Mouse (Mus musculus) Patski (cell line): ENCODE data around the gene Exosc1. TPM values are rescaled to one million over a fixed set of nuclear protein-coding genes. Genes with fewer than 3 reads are reported as not detected.
"Not testable (repeated sequence)": the region's sequence is repeated elsewhere in the genome, so short reads cannot be mapped to it uniquely, and the experiment has no call there.

Experiments
- ATAC-seq: fragments of 100-300 bp; one replicate; pipeline ENCODE4 v1.8.0; 2021
- CTCF ChIA-PET: fragments of 350-600 bp; sonication (Branson Sonifier 250); formaldehyde crosslinking; loops from one replicate; lab custom pipeline; 2022; ENCODE audit warnings: inconsistent platforms; lab: Charles Lee
- POLR2A ChIA-PET: fragments of 350-600 bp; sonication (Branson Sonifier 250); formaldehyde crosslinking; loops from one replicate; lab custom pipeline; 2022; ENCODE audit warnings: antibody characterized with exemption, inconsistent platforms; lab: Charles Lee
- DNase-seq: peaks from one replicate; pipeline ENCODE4 v3.0.0-alpha.2; 2011; ENCODE audit warnings: low read depth, low spot score
- H3K27me3 ChIP-seq: fragments of 371-371 bp; one replicate; pipeline ENCODE4 v1.5.1; 2021
- CTCF ChIP-seq: fragments of 100-300 bp; IDR thresholded peaks from one replicate; pipeline ENCODE4 v1.5.1; 2021
- in situ Hi-C: fragments of 300-500 bp; cut with MboI; formaldehyde crosslinking; loops from 3 replicates; pipeline ENCODE4 v1.11.1; 2018; ENCODE audit warnings: low pct_unique_long_range_greater_than_20kb, mixed read lengths
- polyA plus RNA-seq: library from polyadenylated mRNA; unstranded; gene quantifications from one replicate; pipeline ENCODE4 v1.2.3, GENCODE M21; 2021

The Exosc1 gene
- polyA plus RNA-seq, 1 experiment from 2014 or later = 47.2 TPM

DNA sequence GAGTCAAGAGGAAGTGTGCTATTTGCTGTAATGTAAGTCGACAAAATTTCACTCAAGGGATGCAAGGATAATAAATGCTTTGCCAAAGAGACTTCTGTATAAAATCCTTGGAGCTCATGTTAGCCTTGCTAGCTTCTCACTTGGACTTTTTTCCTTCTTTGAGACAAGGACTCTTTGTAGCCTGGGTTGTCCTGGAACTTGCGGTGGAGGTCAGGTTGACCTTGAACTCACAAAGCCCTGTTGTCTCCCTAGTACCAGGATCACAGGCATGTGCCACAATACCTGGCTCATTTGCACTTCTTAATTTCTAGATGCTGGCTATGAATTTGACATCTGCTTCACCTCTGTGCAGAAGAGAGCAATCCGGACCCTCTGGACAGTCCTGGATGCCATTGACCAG, 17.9 kb downstream of the Exosc1 start:
- ChIA-PET CTCF (no interaction called here), POLR2A (no interaction called here)
- DNase-seq = no peak
- no peak for TF ChIP-seq CTCF
- ATAC-seq = no peak
- no peaks in the 10 kb centered on the region for H3K27me3 ChIP-seq
- in situ Hi-C loops = no loop called here

DNA sequence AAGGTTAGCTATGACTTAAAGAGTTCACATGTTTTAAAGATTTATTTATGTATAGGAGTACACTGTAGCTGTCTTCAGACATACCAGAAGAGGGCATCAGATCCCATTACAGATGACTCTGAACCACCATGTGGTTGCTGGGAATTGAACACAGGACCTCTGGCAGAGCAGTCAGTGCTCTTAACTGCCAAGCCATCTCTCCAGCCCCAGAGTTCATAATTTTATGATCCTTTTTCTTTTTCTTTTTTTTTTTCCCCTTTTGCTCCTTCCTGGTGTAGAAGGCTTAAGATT, 18.7 kb downstream of the Exosc1 start:
- ATAC-seq, H3K27me3 ChIP-seq, DNase-seq, in situ Hi-C loops: not testable (repeated sequence)
- ChIA-PET POLR2A (interaction anchor here (1.0 kb wide), 1 partner anchor 17 kb away, joined by 3 read pairs; no protein-coding TSS in a partner anchor), CTCF (interaction anchor here (1.1 kb wide), 2 partner anchors 15 to 18 kb away, joined by 3 to 4 read pairs; no protein-coding TSS in a partner anchor)
- peak; percentile 53 for TF ChIP-seq CTCF

DNA sequence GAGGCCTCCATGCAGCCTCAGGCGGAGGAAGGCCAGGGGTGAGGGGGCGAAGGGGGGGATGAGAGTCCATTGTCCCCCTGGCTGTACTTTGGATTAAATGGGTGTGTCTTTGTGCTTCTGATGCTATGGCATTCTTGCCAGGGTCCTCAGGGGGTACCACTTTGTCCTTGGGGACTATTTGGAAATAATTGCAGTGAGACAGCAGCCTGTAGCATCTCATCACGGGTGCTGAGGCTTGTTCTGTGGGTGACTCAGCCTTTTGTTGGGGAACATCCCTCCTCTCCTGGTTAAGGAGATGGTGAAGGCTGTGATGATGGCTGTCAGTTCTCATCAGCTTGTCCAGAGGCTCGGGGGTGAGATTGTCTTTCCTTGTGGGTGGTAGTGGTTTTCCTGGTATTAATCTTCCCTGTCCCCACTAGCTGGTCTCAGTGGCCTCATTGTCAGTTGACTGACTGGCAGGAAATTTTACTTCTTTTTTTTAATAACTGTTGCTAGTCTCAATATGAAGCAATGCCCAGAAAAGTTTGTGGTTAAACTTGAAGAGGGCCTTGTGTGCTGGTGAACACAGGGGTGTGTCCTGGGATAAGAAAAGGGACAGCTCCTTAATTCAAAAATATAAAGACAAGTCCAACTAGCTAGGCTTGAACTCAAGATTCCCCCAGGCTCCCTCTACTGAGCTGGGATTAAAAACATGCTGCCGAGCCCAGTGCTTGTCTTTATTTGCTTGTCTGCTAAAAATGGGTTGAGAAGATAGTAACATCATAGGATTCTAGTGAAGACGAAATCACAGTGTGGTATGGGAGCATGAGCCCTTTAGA, 19.2 kb downstream of the Exosc1 start:
- ATAC-seq (no peak), DNase-seq (no peak)
- TF ChIP-seq CTCF = no peak
- in situ Hi-C loops = no loop called here
- H3K27me3 ChIP-seq = no peaks in the 10 kb centered on the region
- ChIA-PET CTCF (interaction anchor here (0.6 to 1.4 kb wide), 6 partner anchors 8 to 596 kb away, joined by 3 to 8 read pairs (median 4); no protein-coding TSS in a partner anchor), POLR2A (interaction anchor here (0.9 to 1.2 kb wide), 3 partner anchors 17 to 38 kb away, joined by 3 read pairs; no protein-coding TSS in a partner anchor)

DNA sequence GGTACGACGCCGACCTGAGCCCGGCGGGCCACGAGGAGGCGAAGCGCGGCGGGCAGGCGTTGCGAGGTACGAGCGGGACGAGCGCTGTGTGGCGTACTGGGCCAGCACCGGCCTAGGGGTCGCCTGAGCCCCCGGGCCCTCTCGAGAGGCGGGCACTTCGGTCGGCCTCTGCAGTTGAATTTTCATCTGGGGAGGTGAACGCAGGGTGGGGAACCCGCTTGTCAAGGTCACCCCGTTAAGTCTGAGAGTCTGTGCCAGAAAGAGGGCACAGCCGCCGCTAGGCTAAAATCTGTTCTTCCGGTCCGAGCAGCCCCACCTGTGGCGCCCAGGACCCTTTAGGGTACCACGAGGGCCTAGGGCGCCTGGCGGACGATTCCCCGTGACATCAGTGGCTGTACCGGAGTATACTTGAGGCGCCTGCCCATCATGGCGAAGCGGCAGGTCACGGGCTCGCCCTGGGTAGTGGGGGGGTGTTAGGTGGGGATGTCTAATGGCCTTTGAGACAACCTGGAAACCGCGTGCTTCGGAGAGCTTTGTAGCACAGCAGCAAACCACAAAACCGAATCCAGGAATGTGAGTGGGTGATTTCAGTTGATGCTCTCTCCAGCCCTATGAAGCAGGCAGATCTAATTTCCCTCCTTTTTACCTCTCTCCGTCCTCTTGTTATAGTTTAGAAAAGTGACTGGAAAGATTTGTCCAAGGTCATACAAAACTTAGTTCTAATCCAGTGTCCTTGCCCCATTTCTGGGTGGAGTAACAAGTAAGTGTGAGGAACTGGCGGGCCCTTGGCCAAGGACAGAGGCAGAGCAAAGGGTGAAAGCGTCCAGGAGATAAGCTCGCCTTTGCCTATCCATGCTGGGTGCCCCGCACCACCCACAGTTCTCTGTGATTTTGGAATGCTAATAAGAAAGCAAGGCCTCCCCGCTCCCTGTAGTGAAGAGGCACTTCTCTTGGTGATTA, 20.8 kb downstream of the Exosc1 start:
- in situ Hi-C loops = no loop called here

DNA sequence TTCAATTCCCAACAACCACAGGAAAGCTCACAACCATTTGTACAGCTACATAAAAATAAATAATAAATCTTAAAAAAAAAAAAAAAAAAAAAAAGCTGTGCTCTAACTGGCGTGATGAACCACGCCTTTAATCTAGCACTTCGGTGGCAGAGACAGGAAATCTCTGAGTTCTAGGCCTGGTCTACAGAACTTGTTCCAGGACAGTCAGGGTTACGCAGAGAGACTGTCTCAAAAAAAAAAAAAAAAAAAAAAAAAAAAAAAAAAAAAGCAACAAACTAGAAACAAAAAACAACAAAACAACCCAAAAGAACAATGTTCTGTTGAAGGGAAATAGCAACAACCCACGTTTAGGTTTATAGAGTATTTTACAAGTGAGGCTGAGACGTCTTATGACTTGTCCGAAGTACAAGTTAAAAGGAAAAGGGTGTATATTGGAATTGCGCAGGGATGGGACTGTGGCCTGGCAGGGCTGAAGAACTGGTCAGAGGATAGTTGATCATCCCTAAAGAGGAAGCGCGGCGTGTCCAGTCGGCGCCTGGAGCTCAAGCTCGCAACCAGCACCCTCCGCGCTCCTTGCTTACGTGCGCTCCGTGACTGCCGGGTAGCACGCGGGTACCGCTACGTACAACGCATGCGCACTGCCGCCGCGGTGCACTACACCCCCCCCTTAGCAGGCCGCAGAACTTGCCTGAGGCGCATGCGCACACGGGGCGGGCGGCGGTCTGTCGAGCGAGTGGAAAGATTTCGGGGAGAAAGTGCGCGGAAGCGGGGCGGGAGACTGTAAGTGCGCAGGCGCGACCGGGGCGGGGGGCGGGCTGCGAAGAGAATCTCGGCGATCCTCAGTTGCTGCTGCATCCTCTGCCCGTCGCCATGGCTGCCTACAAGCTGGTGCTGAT, 21.8 kb downstream of the Exosc1 start, which contains the start of gene Pgam1:
Gene Pgam1 (plus strand): TSS at position 746 of the 896 bp plus-strand sequence.
- POLR2A ChIA-PET = interaction anchor here (0.6 to 1.4 kb wide), 3 partner anchors 8 to 26 kb away, joined by 6 to 9 read pairs (median 7); no protein-coding TSS in a partner anchor
- TF ChIP-seq CTCF = no peak
- CTCF ChIA-PET = interaction anchor here (1.0 to 1.9 kb wide), 3 partner anchors 10 to 14 kb away, joined by 3 to 4 read pairs (median 3); no protein-coding TSS in a partner anchor
- H3K27me3 ChIP-seq = no peaks in the 10 kb centered on the region
- peak; percentile 78 for ATAC-seq
- peak; percentile 82 for DNase-seq
- in situ Hi-C loops = no loop called here

More for the DNA sequence above, 20.8 kb downstream of the Exosc1 start:
- ATAC-seq = peak; percentile 31
- ChIA-PET POLR2A (interaction anchor here (0.5 to 1.1 kb wide), 6 partner anchors 21 to 371 kb away, joined by 3 to 9 read pairs (median 3); partner anchors contain the start of genes Exosc1 and Zdhhc16), CTCF (interaction anchor here (0.9 to 1.9 kb wide), 5 partner anchors 10 to 114 kb away, joined by 3 to 8 read pairs (median 4); no protein-coding TSS in a partner anchor)
- TF ChIP-seq CTCF = no peak
- H3K27me3 ChIP-seq = no peaks in the 10 kb centered on the region
- no peak for DNase-seq

DNA sequence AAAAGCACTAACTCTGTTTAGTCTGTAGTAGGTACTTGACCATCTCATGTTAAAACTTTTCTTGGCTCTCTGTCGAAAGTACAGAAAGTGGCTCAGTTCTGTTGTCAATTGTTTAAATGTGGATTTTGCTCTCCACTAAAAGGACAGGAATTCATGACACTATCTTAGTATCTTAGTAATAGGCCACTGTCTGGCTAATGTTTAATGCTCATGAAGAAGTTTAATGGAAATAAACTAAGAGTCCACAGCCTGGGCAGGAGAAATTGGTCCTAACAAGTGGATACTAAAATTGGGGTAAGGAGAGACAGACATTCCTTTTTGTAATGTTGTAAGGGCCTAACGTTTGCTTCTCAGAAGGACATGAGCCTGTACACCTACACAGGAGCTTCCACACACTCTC, 22.8 kb downstream of the Exosc1 start:
- POLR2A ChIA-PET = interaction anchor here (1.4 kb wide), 1 partner anchor 22 kb away, joined by 7 read pairs; no protein-coding TSS in a partner anchor
- CTCF ChIA-PET = interaction anchor here (1.0 to 1.9 kb wide), 3 partner anchors 9 to 12 kb away, joined by 3 to 4 read pairs (median 3); no protein-coding TSS in a partner anchor
- no peaks in the 10 kb centered on the region for H3K27me3 ChIP-seq
- in situ Hi-C loops = no loop called here
- DNase-seq = no peak
- ATAC-seq = no peak
- TF ChIP-seq CTCF = no peak

DNA sequence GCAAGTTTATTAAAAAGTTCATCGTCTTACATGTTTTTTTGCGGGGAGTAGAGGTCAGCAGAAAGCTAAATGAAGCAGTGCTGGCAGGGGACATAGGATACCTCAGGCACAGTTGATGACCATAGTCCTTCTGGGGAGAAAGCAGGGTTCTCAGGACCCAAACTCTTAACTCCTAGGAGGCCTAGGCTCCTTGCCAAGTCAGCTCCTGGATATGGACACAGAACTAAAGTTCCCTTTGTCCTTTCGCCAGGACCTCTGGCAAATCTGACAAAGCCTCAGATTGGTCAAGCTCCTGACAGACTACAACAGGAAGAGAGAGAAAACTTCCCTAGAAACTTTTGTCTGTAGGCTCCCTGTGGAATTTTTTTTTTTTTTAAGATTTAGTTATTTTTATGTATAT, 24.5 kb downstream of the Exosc1 start:
- CTCF ChIA-PET = no interaction called here
- POLR2A ChIA-PET = no interaction called here
- no peak for TF ChIP-seq CTCF
- ATAC-seq (no peak), DNase-seq (no peak)
- no peaks in the 10 kb centered on the region for H3K27me3 ChIP-seq
- in situ Hi-C loops = no loop called here

DNA sequence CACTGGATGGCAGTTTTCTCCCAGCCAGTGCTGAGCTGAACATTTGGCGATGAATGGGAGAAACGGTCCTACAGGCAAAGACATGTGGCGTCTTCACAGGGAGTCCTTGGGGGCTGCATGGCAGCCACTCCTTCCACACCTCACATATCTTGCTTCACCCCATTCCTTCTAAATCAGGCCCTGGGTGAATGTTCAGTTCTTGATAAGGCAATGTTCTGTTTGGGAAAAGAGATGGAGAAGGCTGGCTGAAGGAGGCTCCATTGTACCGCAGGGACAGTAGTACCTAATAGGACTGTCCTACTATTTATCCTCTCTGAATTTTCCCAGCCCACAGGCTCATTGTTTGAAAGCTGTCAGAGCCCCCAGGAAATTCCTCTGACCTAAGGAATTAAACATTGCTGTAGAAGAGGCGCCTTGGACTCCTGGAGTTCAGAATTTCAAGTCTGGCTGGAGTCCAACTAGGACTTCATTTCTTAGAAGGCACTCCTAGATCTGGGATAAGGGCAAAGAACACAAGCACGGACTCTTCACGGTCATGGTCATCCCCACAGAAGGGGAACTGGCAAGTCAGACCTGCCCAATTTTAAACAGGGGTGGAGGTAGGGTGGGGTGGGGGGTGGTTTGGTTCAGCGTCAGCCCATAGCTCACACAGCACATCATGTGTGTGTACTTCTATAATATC, 26.0 kb downstream of the Exosc1 start:
- ChIA-PET CTCF (interaction anchor here (0.9 to 1.5 kb wide), 2 partner anchors 9 to 119 kb away, joined by 4 read pairs; no protein-coding TSS in a partner anchor), POLR2A (no interaction called here)
- no peak for ATAC-seq
- in situ Hi-C loops = no loop called here
- H3K27me3 ChIP-seq = no peaks in the 10 kb centered on the region
- no peak for TF ChIP-seq CTCF
- DNase-seq = no peak
